13 mouse cellular contexts compared by ENCODE assay signal in the genomic region with DNA sequence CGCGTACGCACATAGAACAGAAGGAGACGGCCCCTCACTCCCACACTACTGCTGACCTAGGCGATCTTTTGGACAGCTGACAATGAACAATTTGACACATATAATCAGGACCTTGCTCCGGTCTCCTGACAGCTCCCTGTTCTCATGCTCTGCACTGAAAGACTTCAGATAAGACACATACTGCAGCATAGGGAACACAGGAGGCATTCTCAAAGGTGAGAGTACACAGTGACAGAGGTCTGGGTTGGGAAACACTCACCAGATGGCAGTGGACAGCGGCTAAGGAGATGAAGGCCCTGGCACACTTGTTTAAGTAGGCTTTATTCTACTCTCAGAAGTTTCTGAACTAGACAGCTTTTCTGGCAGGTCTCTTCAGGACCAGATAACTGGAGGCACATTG.
"Had no signal": no experiment of that assay in that cellular context is flagged by ENCODE, and none has a peak within 500 bp of the region (broad histone marks: within the 10 kb centered on the region; RNA-seq: fewer than 3 reads in every experiment).

No protein-coding gene starts in this region.

- H3K4me3 ChIP-seq: kidney, embryonic 15.5 days; left cerebral cortex, adult 2 months; liver, embryonic 13.5 days had no signal

- H3K27me3 ChIP-seq: kidney, embryonic 15.5 days; liver, embryonic 13.5 days had no signal

- DNase-seq: kidney, postnatal 10 days; kidney, postnatal 36 days; layer of hippocampus, postnatal 36 days; liver, embryonic 13.5 days; lung, adult 2 months; lung, postnatal 14 days; lung, postnatal 4 days; midbrain, embryonic 14.5 days; thymus, adult 18-20 months; thymus, postnatal 36 days had no signal

- H3K4me2 ChIP-seq: kidney, embryonic 15.5 days; liver, embryonic 13.5 days; midbrain, embryonic 11.5 days had no signal

- H3K27ac ChIP-seq: kidney, embryonic 15.5 days; left cerebral cortex, adult 2 months; liver, embryonic 13.5 days had no signal

- H3K9me3 ChIP-seq: kidney, embryonic 15.5 days; liver, embryonic 13.5 days had no signal

- H3K4me1 ChIP-seq: kidney, embryonic 15.5 days; liver, embryonic 13.5 days had no signal

- H3K9ac ChIP-seq: kidney, embryonic 15.5 days; liver, embryonic 13.5 days had no signal

- H3K36me3 ChIP-seq: kidney, embryonic 15.5 days; liver, embryonic 13.5 days had no signal
